Mouse (Mus musculus) olfactory bulb, adult 2 months (tissue): ENCODE results near the gene Bcl2l1.

ENCODE experiments used
- CTCF ChIP-seq: fragments of 200-500 bp; IDR thresholded peaks from 2 replicates; pipeline ENCODE4 v1.5.1; 2012; ENCODE audit warnings: low read depth, mild to moderate bottlenecking, low read length, moderate library complexity; ENCODE audit not compliant: insufficient read depth
- POLR2A ChIP-seq: fragments of 200-500 bp; IDR thresholded peaks from 2 replicates; pipeline ENCODE4 v1.6.1; 2012; ENCODE audit warnings: mild to moderate bottlenecking, low read depth, low read length, moderate library complexity; ENCODE audit not compliant: insufficient read depth

DNA sequence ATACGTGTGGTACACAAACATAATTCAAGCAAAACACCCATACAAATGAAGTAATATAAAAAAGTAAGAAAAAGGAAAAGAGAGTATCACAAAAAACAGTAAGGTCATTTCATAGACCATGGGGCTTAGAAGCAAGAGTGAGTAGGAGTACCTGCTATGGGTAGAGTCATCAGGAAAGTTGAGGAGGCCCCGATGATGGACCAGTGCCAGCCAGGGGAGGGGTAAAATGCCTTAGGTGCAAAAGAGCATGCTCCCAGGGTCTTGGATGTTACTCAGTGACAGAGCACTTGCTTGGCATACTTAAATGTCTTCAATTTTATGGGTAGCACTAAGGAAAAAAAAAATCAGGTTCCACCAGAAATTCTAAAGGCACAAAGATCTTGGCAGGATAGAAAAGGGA, 44.4 kb downstream of the Bcl2l1 start:
- TF ChIP-seq CTCF (no peak), POLR2A (no peak)
